Mouse (Mus musculus): ENCODE data around the gene Ets1. TPM values are rescaled to one million over a fixed set of nuclear protein-coding genes. Genes with fewer than 3 reads are reported as not detected.

Ets1 gene
- polyA plus RNA-seq, 1 experiment, result 13.2 TPM

DNA sequence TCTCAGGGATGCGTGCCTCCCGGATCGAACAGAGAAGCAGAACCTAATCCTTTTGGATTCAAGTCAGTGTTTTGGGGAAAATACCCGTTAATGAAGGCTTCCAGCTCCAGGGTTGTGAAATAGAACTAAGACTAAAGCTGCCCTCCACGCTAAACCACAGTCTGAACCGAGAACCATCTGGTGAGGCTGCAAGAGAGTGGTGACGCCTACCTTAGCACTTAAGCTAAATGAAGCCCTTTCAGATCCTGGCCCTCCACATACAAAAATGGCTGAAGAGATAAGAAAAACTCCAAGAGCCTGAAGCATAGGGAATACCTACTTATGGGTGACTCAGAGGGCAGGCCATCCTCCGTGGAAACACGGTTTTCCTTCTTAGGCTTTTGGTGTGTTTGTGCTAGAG lies 100.0 kb downstream of the Ets1 start:
- no peaks in the 10 kb centered on the region for H3K27me3 ChIP-seq (ENCODE audit: control insufficient read depth, insufficient read depth, low read length, poor library complexity, severe bottlenecking)
- H3K4me1 ChIP-seq (ENCODE audit: control insufficient read depth, insufficient read depth, low read length), result no peaks in the 10 kb centered on the region
- H3K27ac ChIP-seq (ENCODE audit: insufficient read depth, low read length), result no peak overlapping the region
- H3K9me3 ChIP-seq (replicated peaks; ENCODE audit: control insufficient read depth, insufficient read depth, low read length, poor library complexity, severe bottlenecking), result no peaks in the 10 kb centered on the region
- no peak overlapping the region for H3K4me3 ChIP-seq (ENCODE audit: low read depth, low read length)
- H3K36me3 ChIP-seq (ENCODE audit: control insufficient read depth, insufficient read depth, low read length, poor library complexity, severe bottlenecking), result no peaks in the 10 kb centered on the region
- no peak for TF ChIP-seq CTCF (IDR thresholded peaks at IDR 0.05; ENCODE audit: low read depth, low read length)
- no peak for TF ChIP-seq EP300 (IDR thresholded peaks at IDR 0.05; ENCODE audit: insufficient read depth, low read depth, low read length)
- no peak for TF ChIP-seq POLR2A (IDR thresholded peaks at IDR 0.05; ENCODE audit: insufficient read depth, low read length)
- no peak overlapping the region for H3K9ac ChIP-seq (ENCODE audit: low read depth, poor library complexity, severe bottlenecking)

- Histone ChIP-seq H3K9me3 (replicated peaks; ENCODE audit: control insufficient read depth, insufficient read depth, low read length, poor library complexity, severe bottlenecking) (no peaks in the 10 kb centered on the region), H3K27ac (ENCODE audit: insufficient read depth, low read length) (no peak overlapping the region), H3K4me1 (ENCODE audit: control insufficient read depth, insufficient read depth, low read length) (no peaks in the 10 kb centered on the region), H3K9ac (ENCODE audit: low read depth, poor library complexity, severe bottlenecking) (no peak overlapping the region), H3K36me3 (ENCODE audit: control insufficient read depth, insufficient read depth, low read length, poor library complexity, severe bottlenecking) (no peaks in the 10 kb centered on the region), H3K4me3 (ENCODE audit: low read depth, low read length) (no peak overlapping the region), H3K27me3 (ENCODE audit: control insufficient read depth, insufficient read depth, low read length, poor library complexity, severe bottlenecking) (no peaks in the 10 kb centered on the region)
- TF ChIP-seq POLR2A (IDR thresholded peaks at IDR 0.05; ENCODE audit: insufficient read depth, low read length), result no peak
- TF ChIP-seq CTCF (IDR thresholded peaks at IDR 0.05; ENCODE audit: low read depth, low read length), result no peak
- no peak for TF ChIP-seq EP300 (IDR thresholded peaks at IDR 0.05; ENCODE audit: insufficient read depth, low read depth, low read length)
These were observed 104.0 kb downstream of the Ets1 start for GRCm38 (mm10) chr9:32739988-32740387.

DNA sequence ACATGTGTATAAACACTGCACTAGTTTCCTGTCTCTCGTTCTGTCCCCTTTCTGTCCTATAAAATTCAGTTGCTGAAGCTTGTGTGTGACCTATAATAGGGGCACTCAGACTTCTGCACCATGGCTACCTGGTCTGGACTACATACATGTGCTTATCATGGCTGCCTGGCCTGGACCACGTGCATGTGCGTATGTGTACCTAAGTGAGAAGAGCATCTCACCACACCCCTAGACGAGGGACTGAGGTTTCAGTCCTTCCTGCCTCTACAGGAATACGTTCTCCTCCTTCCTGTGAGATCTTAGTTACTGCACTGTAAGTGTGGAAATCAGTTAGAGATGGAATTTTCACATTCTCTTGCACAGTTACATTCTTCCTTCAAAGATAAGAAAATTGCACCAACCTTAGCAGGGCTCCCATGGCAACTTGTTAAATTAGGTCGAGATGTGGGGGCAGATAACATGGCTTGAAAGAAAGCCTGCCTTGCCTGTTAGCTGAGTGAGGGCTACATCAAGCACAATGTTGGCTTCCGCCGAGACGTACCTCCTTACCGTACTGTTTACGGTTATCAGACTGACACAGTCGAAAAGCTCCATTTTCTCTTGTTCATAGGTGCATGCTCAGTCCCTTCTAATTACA lies 104.8 kb downstream of the Ets1 start:
- Histone ChIP-seq H3K4me3 (ENCODE audit: low read depth, low read length) (no peak overlapping the region), H3K27ac (ENCODE audit: insufficient read depth, low read length) (no peak overlapping the region), H3K9ac (ENCODE audit: low read depth, poor library complexity, severe bottlenecking) (no peak overlapping the region), H3K36me3 (ENCODE audit: control insufficient read depth, insufficient read depth, low read length, poor library complexity, severe bottlenecking) (no peaks in the 10 kb centered on the region), H3K9me3 (replicated peaks; ENCODE audit: control insufficient read depth, insufficient read depth, low read length, poor library complexity, severe bottlenecking) (no peaks in the 10 kb centered on the region), H3K4me1 (ENCODE audit: control insufficient read depth, insufficient read depth, low read length) (no peaks in the 10 kb centered on the region), H3K27me3 (ENCODE audit: control insufficient read depth, insufficient read depth, low read length, poor library complexity, severe bottlenecking) (no peaks in the 10 kb centered on the region)
- TF ChIP-seq POLR2A (IDR thresholded peaks at IDR 0.05; ENCODE audit: insufficient read depth, low read length), result no peak
- TF ChIP-seq CTCF (IDR thresholded peaks at IDR 0.05; ENCODE audit: low read depth, low read length), result no peak
- no peak for TF ChIP-seq EP300 (IDR thresholded peaks at IDR 0.05; ENCODE audit: insufficient read depth, low read depth, low read length)

GRCm38 (mm10) chr9:32741681-32742080 lies 105.7 kb downstream of the Ets1 start:
- Histone ChIP-seq H3K4me3 (ENCODE audit: low read depth, low read length) (no peak overlapping the region), H3K9ac (ENCODE audit: low read depth, poor library complexity, severe bottlenecking) (no peak overlapping the region), H3K9me3 (replicated peaks; ENCODE audit: control insufficient read depth, insufficient read depth, low read length, poor library complexity, severe bottlenecking) (no peaks in the 10 kb centered on the region), H3K27ac (ENCODE audit: insufficient read depth, low read length) (no peak overlapping the region), H3K36me3 (ENCODE audit: control insufficient read depth, insufficient read depth, low read length, poor library complexity, severe bottlenecking) (no peaks in the 10 kb centered on the region), H3K4me1 (ENCODE audit: control insufficient read depth, insufficient read depth, low read length) (no peaks in the 10 kb centered on the region), H3K27me3 (ENCODE audit: control insufficient read depth, insufficient read depth, low read length, poor library complexity, severe bottlenecking) (no peaks in the 10 kb centered on the region)
- TF ChIP-seq CTCF (IDR thresholded peaks at IDR 0.05; ENCODE audit: low read depth, low read length), result no peak
- no peak for TF ChIP-seq POLR2A (IDR thresholded peaks at IDR 0.05; ENCODE audit: insufficient read depth, low read length)
- no peak for TF ChIP-seq EP300 (IDR thresholded peaks at IDR 0.05; ENCODE audit: insufficient read depth, low read depth, low read length)

DNA sequence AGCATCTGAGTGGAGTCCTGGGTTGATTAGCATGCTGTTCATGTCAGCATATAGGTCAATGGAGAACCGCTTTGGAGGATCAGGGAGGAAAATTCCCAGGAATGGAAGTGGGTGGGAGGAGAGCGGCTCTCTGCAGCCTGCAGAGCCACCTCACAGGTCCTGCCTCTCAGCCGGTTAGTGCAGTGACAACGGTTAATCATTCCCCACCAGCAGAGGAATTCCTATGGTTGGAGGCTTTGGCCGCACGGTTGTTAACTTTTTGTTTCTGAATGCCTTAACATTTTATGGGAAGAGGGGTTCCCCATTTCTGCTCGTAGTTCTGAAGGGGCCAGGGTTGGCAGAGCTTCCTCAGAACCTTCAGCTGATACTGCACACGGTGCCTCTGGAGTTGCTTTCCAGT lies 107.1 kb downstream of the Ets1 start:
- H3K27ac ChIP-seq (ENCODE audit: insufficient read depth, low read length), result no peak overlapping the region
- no peak overlapping the region for H3K9ac ChIP-seq (ENCODE audit: low read depth, poor library complexity, severe bottlenecking)
- no peaks in the 10 kb centered on the region for H3K36me3 ChIP-seq (ENCODE audit: control insufficient read depth, insufficient read depth, low read length, poor library complexity, severe bottlenecking)
- TF ChIP-seq POLR2A (IDR thresholded peaks at IDR 0.05; ENCODE audit: insufficient read depth, low read length), result no peak
- no peak for TF ChIP-seq EP300 (IDR thresholded peaks at IDR 0.05; ENCODE audit: insufficient read depth, low read depth, low read length)
- no peak for TF ChIP-seq CTCF (IDR thresholded peaks at IDR 0.05; ENCODE audit: low read depth, low read length)
- H3K9me3 ChIP-seq (replicated peaks; ENCODE audit: control insufficient read depth, insufficient read depth, low read length, poor library complexity, severe bottlenecking), result no peaks in the 10 kb centered on the region
- H3K4me1 ChIP-seq (ENCODE audit: control insufficient read depth, insufficient read depth, low read length), result no peaks in the 10 kb centered on the region
- no peaks in the 10 kb centered on the region for H3K27me3 ChIP-seq (ENCODE audit: control insufficient read depth, insufficient read depth, low read length, poor library complexity, severe bottlenecking)
- no peak overlapping the region for H3K4me3 ChIP-seq (ENCODE audit: low read depth, low read length)

DNA sequence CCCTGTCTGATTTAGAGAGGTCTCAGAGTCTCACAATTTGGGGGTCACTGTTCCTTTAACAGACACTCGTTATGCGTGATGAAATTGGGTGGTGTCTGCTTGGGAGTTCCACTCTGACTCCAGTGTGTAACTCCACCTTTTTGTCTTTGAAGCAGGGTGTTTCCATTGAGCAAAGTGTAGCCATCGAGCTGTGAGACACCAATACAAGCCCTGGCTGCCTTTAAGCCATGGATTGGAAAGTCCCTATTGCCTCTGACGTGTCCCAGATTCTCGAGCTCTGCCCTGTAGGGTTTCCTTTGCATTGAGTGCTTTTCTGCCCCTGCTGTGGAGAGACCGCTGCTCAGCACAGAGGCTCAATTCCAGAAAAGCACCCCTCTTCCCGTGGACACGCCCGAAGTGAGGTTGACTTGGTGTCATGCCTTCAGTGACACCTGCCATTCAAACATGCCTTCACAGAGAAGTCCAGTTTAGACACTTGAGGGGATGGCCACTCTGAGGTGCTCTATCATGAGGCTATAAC lies 107.7 kb downstream of the Ets1 start:
- no peak overlapping the region for H3K4me3 ChIP-seq (ENCODE audit: low read depth, low read length)
- no peaks in the 10 kb centered on the region for H3K9me3 ChIP-seq (replicated peaks; ENCODE audit: control insufficient read depth, insufficient read depth, low read length, poor library complexity, severe bottlenecking)
- no peaks in the 10 kb centered on the region for H3K4me1 ChIP-seq (ENCODE audit: control insufficient read depth, insufficient read depth, low read length)
- H3K9ac ChIP-seq (ENCODE audit: low read depth, poor library complexity, severe bottlenecking), result no peak overlapping the region
- H3K36me3 ChIP-seq (ENCODE audit: control insufficient read depth, insufficient read depth, low read length, poor library complexity, severe bottlenecking), result no peaks in the 10 kb centered on the region
- no peaks in the 10 kb centered on the region for H3K27me3 ChIP-seq (ENCODE audit: control insufficient read depth, insufficient read depth, low read length, poor library complexity, severe bottlenecking)
- no peak for TF ChIP-seq POLR2A (IDR thresholded peaks at IDR 0.05; ENCODE audit: insufficient read depth, low read length)
- no peak for TF ChIP-seq EP300 (IDR thresholded peaks at IDR 0.05; ENCODE audit: insufficient read depth, low read depth, low read length)
- no peak for TF ChIP-seq CTCF (IDR thresholded peaks at IDR 0.05; ENCODE audit: low read depth, low read length)
- no peak overlapping the region for H3K27ac ChIP-seq (ENCODE audit: insufficient read depth, low read length)

Data from ES-Bruce4 (cell line).